Mouse (Mus musculus): Measurements from ENCODE around the gene Sgcd. TPM values are rescaled to one million over a fixed set of nuclear protein-coding genes. Genes with fewer than 3 reads are reported as not detected.

The Sgcd gene
- total RNA-seq, 2 experiments from 2014 or later, result 60.7 to 78.2 TPM

DNA sequence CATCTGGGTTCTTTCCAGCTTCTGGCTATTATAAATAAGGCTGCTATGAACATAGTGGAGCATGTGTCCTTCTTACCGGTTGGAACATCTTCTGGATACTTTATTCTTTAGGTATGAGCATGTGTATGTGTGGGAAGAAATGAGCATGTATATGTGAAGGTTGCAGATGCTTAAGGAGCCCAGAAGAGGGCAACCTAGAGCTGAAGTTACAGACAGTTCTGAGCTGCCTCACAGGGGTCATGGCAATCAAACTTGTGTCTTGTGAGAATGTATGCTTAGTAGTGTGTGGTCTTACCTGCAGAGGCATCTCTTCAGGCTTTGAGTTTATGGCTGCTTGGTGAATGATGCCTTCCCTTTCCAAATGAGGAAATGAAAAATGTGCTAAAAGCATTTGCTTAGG, 1084.5 kb downstream of the Sgcd start:
- no peak overlapping the region for H3K27ac ChIP-seq
- no peak for TF ChIP-seq CTCF (IDR thresholded peaks at IDR 0.05)
- H3K4me3 ChIP-seq, result no peak overlapping the region
- intact Hi-C loops (cut with DNase I), result no loop called here
- DNase-seq, result no peak

DNA sequence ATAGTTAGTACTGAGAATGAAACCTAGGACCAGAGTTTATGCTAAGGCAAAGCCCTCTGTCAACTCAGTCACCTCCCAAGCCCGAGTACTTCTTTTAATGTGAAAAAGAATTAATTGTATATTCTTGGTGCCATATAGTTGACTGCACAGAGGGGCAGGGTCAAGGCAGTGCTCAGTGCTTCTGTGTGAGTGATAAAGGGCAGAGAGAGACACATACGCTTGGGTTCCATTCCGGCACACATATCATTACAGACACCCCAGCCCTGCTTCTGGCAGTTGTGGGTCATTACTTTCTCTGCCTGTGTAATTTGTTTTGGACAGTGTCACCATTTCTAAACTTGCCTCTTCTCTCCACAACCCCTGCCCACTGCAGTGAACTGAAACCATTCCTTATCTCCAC, 1099.7 kb downstream of the Sgcd start:
- no peak for TF ChIP-seq CTCF (IDR thresholded peaks at IDR 0.05)
- intact Hi-C loops (cut with DNase I), result no loop called here
- no peak for DNase-seq
- Histone ChIP-seq H3K4me3 (no peak overlapping the region), H3K27ac (no peak overlapping the region)

DNA sequence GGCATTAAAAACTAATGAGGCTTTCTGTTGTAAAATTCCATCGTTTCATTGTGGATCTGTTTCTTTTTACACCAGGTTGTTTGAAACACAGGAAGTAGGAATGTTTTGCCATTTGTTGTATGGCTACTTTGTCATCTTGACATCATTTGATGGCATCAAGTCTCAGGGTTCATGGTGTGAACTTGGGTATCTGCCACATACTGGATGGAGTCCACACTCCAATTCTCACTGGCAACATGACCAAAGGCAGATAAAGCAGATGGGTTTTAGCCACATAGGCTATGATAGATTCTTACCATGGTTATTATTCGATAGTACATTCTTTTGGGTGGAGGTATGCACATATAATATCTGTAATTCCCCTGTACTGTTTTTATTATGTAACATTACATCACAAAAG, 1106.3 kb downstream of the Sgcd start:
- no peak overlapping the region for H3K4me3 ChIP-seq
- DNase-seq, result no peak
- no peak for TF ChIP-seq CTCF (IDR thresholded peaks at IDR 0.05)
- no peak overlapping the region for H3K27ac ChIP-seq
- intact Hi-C loops (cut with DNase I), result no loop called here

DNA sequence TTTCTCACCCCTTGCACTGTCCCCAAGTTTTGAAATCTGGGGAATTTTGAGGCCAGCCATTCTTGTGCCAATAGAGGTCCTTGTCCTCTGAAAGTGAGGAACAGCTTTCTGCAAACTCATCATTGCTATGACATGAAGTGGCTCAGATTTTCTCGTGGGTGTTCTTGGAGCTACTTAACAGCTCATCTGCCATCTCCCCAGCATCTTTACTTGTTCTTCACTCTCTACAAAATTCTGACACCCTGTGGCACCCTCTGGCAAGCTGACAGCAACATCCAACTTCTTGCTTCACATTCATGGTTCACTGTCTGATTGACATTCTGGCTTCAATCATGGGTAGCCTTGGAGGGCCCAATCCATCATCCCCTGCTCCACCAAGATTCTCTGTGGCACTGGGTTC, 1113.0 kb downstream of the Sgcd start:
- H3K4me3 ChIP-seq, result no peak overlapping the region
- no peak for DNase-seq
- no peak overlapping the region for H3K27ac ChIP-seq
- no peak for TF ChIP-seq CTCF (IDR thresholded peaks at IDR 0.05)
- intact Hi-C loops (cut with DNase I), result no loop called here

DNA sequence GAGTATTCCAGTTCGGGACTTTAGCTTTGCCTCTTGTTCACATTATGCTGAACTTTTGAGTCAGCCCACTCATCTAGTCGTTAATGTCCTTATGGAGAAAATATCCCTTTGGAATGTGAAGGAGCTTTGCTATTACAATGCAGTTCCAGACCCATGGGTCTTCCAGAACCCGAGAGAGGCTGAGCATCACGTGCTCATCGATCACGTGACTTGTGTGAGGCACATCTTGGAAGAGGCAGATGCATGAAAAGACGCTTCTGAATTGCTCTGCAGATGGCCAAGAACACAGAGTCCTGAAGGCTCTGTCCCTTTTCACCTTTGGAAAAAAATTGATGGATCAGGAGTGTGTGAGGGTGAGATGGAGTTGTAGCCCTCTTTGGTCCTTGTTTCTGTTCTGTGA, 1120.2 kb downstream of the Sgcd start:
- no peak for DNase-seq
- intact Hi-C loops (cut with DNase I), result no loop called here
- no peak for TF ChIP-seq CTCF (IDR thresholded peaks at IDR 0.05)
- H3K27ac ChIP-seq, result no peak overlapping the region
- no peak overlapping the region for H3K4me3 ChIP-seq

DNA sequence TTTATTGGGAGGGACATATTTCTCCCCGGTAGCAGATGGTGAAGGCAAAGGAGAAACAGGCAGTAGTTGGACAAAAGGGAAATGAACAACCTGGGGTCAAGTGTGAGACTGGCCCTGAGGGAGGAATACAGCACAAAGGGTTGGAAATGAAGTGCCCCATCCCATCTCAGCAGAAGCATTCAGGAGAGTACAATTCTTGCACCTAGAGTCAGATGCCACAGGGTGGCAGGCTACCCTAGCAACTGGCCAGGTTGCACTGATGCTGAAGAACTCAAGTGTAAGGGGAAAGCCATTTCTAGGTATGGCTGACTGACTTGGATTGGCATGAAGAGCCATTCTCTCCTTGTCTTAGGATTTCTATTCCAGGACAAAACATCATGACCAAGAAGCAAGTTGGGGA, 1124.0 kb downstream of the Sgcd start:
- peak; percentile 48 for TF ChIP-seq CTCF (IDR thresholded peaks at IDR 0.05)
- intact Hi-C loops (cut with DNase I), result no loop called here
- no peak for DNase-seq

DNA sequence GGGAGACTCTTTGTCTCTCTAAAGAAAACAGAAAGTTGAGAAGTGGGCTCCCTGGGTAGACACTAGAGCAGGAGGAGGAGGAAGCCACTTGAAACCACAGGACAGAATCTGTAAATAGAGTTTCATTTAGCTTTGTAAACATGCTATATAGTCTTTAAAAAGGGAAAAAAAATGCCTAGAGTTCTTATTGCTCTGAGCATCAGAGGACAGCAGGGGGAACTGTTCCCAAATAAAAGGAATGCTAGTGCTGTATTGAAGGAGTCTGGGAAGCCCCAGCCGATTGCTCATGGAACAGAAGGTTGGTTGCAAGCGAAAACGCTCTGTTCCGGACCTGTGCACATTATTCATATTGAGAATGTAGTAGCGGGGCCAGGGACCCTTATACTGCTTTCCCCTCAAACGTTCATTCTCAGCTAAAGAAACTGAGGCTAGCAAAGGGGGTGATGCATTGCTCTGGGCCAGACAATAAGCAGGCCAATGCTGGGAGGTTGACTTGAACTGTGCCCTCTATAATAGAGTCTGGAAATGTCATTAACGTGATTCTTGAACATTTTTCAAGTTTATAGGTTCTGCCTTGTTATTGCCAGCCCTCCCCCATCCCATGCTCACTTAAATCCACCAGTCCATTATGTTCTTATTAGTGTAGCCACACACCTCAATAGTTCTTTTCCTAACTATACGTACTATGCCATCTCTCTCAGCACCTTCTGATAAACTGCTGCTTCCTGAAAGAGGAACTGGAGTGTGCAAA, 1140.4 kb downstream of the Sgcd start:
- TF ChIP-seq CTCF (IDR thresholded peaks at IDR 0.05), result peak; percentile 32
- Histone ChIP-seq H3K27ac (no peak overlapping the region), H3K4me3 (no peak overlapping the region)
- no peak for DNase-seq
- intact Hi-C loops (cut with DNase I), result no loop called here

More for the DNA sequence above, 1124.0 kb downstream of the Sgcd start:
- no peak overlapping the region for H3K27ac ChIP-seq
- no peak overlapping the region for H3K4me3 ChIP-seq

DNA sequence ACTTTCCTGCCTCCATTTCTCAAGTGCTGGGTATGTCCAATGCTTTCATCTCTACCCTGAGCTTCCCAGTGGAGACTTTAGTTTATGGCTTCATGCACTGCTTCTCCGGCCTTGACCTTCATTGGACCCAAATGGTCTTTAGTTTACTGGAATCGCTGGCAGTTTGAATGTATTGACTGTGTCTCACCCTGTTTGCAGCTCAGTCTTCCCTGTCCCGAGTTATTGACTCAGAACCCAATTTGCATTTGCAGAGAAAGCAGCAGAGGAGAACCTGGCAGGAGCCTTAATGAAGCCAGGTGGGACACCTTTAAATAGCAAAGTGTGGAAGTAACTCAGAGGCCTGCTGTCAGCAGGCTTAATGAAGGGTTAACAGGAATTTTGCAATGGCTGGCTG, 1140.9 kb downstream of the Sgcd start:
- no peak for TF ChIP-seq CTCF (IDR thresholded peaks at IDR 0.05)

DNA sequence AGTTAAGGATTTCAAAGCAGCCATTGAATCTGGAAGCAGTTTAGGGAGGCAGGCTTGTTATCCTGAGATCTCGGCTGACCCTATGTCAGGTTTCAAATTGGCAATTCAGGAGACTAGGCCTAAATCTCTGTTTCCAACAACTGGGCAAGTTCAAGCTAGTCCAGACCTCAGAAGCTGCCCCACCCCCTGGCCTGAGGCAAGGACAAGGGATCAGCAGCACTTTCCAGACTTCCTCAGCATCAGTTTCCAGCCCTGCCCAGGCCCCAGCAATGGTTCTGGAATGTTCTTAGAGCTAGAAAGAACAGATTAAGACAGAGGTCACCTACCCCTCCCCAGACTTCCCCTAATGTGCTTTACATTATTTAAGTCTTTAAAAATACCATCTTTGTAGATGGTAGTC, 1142.1 kb downstream of the Sgcd start:
- no peak overlapping the region for H3K4me3 ChIP-seq
- intact Hi-C loops (cut with DNase I), result no loop called here
- DNase-seq, result no peak
- H3K27ac ChIP-seq, result no peak overlapping the region
- TF ChIP-seq CTCF (IDR thresholded peaks at IDR 0.05), result no peak

More for the DNA sequence above, 1140.9 kb downstream of the Sgcd start:
- intact Hi-C loops (cut with DNase I), result no loop called here
- Histone ChIP-seq H3K27ac (no peak overlapping the region), H3K4me3 (no peak overlapping the region)
- DNase-seq, result no peak
